Mouse (Mus musculus) lung, adult 2 months (tissue): ENCODE data around the gene Mgmt. TPM values are rescaled to one million over a fixed set of nuclear protein-coding genes. Genes with fewer than 3 reads are reported as not detected.

Experiments
- DNase-seq: peaks from one replicate; pipeline ENCODE4 v3.0.0; 2022
- H3K4me1 ChIP-seq: fragments of 200-500 bp; 2 replicates; pipeline ENCODE4 v1.6.1; 2011; ENCODE audit warnings: low read length; ENCODE audit not compliant: control insufficient read depth, insufficient read depth
- H3K4me3 ChIP-seq: fragments of 200-500 bp; replicated peaks from 2 replicates; pipeline ENCODE3; 2011; ENCODE audit warnings: low read depth, mild to moderate bottlenecking, control low read depth, low read length; ENCODE audit errors: extremely low read depth
- CTCF ChIP-seq: fragments of 200-500 bp; IDR thresholded peaks from 2 replicates; pipeline ENCODE4 v1.5.1; 2011; ENCODE audit warnings: mild to moderate bottlenecking, low read length, control low read depth; ENCODE audit not compliant: insufficient read depth
- POLR2A ChIP-seq: fragments of 200-500 bp; IDR thresholded peaks from 2 replicates; pipeline ENCODE4 v1.6.1; 2011; ENCODE audit warnings: low read depth, mild to moderate bottlenecking, control low read depth, low read length, borderline replicate concordance; ENCODE audit errors: extremely low read depth
- WGBS: fragments of 180-500 bp; shearing (Covaris S2); methylation state at CpG from one replicate; pipeline ENCODE4 v1.1.7; 2018; 5-methylcytosine and 5-hydroxymethylcytosine counted together
- polyA plus RNA-seq: library from polyadenylated mRNA; depleted of rRNA; stranded (reverse); fragments of >200 nt; gene quantifications from 2 replicates; pipeline ENCODE4 v1.2.3, GENCODE M21; 2012

Gene Mgmt
- polyA plus RNA-seq, 1 experiment: 1.7 TPM

DNA sequence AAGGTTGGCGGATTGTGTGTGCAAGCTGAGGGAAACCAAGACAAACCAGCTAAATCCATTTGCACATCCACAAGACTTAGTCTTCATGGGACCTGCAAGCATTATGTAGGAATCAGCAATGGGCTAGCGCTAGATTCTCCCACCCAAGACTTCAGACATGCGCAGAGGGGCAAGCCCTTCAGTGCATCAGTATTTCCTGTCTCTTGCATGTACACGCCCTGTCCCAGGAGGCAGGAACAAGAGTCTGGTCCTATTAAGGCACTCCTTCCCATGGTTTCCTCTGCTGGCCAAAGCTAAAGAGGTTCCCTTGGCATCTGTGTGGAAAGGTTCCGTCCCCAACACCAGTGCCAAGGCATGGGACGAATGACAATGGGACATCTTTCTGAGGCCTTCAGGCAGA is 166.7 kb downstream of the Mgmt start:
- Histone ChIP-seq H3K4me3 (no peak overlapping the region), H3K4me1 (no peaks in the 10 kb centered on the region)
- 93% methylated on average over 6 of the region's 6 CpGs for WGBS
- DNase-seq: no peak
- TF ChIP-seq CTCF: no peak
- TF ChIP-seq POLR2A: no peak

GRCm38 (mm10) chr7:137064255-137064654 is 169.8 kb downstream of the Mgmt start:
- no peak for DNase-seq
- TF ChIP-seq POLR2A (no peak), CTCF (no peak)
- Histone ChIP-seq H3K4me3 (no peak overlapping the region), H3K4me1 (no peaks in the 10 kb centered on the region)
- 78% methylated on average over 9 of the region's 9 CpGs for WGBS

GRCm38 (mm10) chr7:137065408-137065807 is 171.0 kb downstream of the Mgmt start:
- no peak for DNase-seq
- no peak for TF ChIP-seq CTCF
- TF ChIP-seq POLR2A: no peak
- 74% methylated on average over 5 of the region's 5 CpGs for WGBS
- Histone ChIP-seq H3K4me3 (no peak overlapping the region), H3K4me1 (no peaks in the 10 kb centered on the region)

DNA sequence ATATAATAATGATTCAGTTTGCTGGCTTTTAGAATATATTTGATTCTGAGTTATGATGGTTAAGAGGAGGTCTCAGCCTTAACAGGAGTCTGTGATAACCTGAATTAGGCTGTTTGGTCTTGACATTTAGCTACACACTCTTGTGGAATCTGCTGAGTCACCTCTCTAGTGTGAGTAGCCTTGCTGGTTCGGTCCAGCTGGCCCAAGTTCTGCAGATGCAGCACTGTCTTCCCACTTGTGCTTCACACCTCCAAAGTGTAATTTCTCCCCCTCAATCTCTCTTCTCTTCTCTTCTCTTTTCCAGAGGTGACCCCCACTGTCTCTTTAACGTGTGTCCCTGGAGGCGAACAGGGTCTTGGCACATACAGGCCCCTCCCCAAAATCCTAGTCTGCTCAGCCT is 171.8 kb downstream of the Mgmt start:
- Histone ChIP-seq H3K4me1 (no peaks in the 10 kb centered on the region), H3K4me3 (no peak overlapping the region)
- WGBS: 71% methylated on average over 3 of the region's 3 CpGs
- DNase-seq: no peak
- no peak for TF ChIP-seq POLR2A
- TF ChIP-seq CTCF: no peak

DNA sequence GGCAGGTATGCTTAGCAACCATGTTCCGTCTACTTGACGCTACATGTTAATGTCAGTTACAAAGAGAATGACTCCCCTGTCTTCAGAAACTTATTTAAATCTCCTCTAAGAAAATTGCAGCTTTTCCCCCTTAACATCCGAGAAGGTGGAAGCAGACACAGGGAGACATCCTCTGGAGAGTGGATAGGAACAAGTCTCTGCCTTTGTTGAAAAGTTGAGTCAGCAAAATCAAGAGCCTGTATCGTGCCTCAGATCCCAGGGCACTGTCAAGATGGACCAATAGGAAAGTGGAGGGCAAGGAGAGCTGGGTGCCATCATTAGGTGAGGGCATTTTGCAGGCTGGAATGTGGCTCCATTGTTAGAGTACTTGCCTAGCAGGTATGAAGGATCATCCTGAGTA is 172.6 kb downstream of the Mgmt start:
- no peak for TF ChIP-seq CTCF
- 84% methylated on average over 4 of the region's 4 CpGs for WGBS
- DNase-seq: no peak
- Histone ChIP-seq H3K4me1 (no peaks in the 10 kb centered on the region), H3K4me3 (no peak overlapping the region)

- H3K4me3 ChIP-seq: no peak overlapping the region
- H3K4me1 ChIP-seq: no peaks in the 10 kb centered on the region
- DNase-seq: no peak
- TF ChIP-seq CTCF (no peak), POLR2A (no peak)
- WGBS: 81% methylated on average over 6 of the region's 6 CpGs
Observed at GRCm38 (mm10) chr7:137067758-137068157, 173.3 kb downstream of the Mgmt start.

DNA sequence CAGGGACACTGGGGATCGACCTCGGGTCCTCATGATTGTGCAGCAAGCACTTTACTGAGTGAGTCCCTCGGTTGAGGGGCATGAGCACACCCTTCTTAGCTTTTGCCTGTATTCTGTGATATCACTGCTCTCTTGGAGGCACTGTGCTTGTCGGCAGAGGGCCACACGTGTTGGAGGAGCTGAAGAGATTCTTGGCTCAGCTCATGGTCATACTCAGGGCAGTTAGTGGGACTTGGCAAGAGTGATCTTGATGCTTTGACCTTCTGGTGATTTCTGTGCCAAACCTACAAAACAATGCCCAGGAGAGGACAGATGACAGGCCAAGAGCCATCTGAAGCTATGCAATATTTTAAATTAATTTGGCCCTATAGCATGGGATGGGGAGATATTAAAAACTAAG is 174.4 kb downstream of the Mgmt start:
- 66% methylated on average over 5 of the region's 5 CpGs for WGBS
- TF ChIP-seq POLR2A (no peak), CTCF (no peak)
- no peaks in the 10 kb centered on the region for H3K4me1 ChIP-seq
- no peak for DNase-seq
- H3K4me3 ChIP-seq: no peak overlapping the region

DNA sequence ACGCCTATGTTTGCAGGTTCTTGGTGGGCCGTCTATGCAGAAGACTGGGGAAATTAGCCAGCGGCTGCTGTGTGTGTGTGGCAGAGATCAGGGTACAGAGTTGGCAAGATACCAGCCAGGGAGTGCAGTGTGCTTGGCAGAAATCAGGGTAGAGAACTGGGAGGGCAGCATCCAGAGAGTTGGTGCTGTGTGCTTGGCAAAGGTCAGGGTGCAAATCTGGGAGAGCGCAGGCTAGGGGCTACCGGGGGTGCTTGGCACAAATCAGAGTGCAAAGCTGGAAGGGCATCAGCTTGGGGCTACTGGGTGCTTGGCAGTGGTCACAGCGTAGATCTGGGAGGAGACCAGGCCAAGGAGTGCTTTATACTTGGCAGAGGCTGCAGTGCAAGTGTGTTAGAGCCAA is 175.4 kb downstream of the Mgmt start:
- TF ChIP-seq POLR2A (no peak), CTCF (no peak)
- 76% methylated on average over 6 of the region's 6 CpGs for WGBS
- Histone ChIP-seq H3K4me1 (no peaks in the 10 kb centered on the region), H3K4me3 (no peak overlapping the region)
- no peak for DNase-seq

- no peaks in the 10 kb centered on the region for H3K4me1 ChIP-seq
- no peak for TF ChIP-seq CTCF
- no peak for TF ChIP-seq POLR2A
- DNase-seq: no peak
- no peak overlapping the region for H3K4me3 ChIP-seq
- WGBS: 79% methylated on average over 6 of the region's 6 CpGs
Observed at GRCm38 (mm10) chr7:137071346-137071745, 176.9 kb downstream of the Mgmt start.

- WGBS: 72% methylated on average over 5 of the region's 5 CpGs
- no peak for TF ChIP-seq POLR2A
- no peak for TF ChIP-seq CTCF
- DNase-seq: no peak
- Histone ChIP-seq H3K4me3 (no peak overlapping the region), H3K4me1 (no peaks in the 10 kb centered on the region)
Observed at GRCm38 (mm10) chr7:137073878-137074277, 179.5 kb downstream of the Mgmt start.

GRCm38 (mm10) chr7:137074324-137074723 is 179.9 kb downstream of the Mgmt start:
- TF ChIP-seq CTCF: no peak
- no peak for TF ChIP-seq POLR2A
- no peak for DNase-seq
- H3K4me1 ChIP-seq: no peaks in the 10 kb centered on the region
- no peak overlapping the region for H3K4me3 ChIP-seq
- WGBS: 74% methylated on average over 6 of the region's 6 CpGs
